Mouse (Mus musculus): ENCODE measurements at regions not wholly inside any gene's neighbourhood (a gene's known extent, or its start where the extent isn't known, plus 50 kb on each side); places are given as distances from the start of the nearest gene placed in this dataset.
A peak's percentile ranks its signal among the peaks of the same experiment; 100 is the strongest.

DNA sequence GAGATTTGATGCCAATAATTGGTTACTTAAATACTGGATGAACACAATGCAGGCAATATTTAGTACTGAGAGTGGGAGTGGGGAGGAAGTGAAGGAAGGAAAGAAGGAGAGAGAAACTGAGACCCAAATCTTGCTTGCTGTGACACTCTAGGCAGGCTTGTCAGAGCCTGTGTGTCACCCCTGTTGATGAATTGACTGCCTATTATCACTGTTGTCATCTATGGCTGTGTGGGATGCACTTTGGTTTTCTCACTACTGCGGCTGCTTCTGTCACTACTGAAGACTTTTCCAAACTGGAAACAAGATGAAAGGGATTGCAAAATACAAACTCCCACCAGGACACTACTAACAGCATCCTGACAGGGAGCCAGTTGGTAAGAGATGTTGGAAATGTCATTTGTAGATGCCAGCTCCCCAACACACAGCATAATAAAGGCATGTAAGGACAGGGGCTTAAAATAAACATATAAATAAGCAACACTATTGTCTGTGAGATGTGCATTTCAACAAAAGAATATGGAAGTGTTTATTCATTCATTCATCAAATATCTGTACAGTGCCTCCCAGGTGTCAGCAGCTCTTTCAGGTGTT is 207.0 kb upstream of the Ufl1 start:
- DNase-seq (ENCODE audit: low read depth, low spot score): no peak

DNA sequence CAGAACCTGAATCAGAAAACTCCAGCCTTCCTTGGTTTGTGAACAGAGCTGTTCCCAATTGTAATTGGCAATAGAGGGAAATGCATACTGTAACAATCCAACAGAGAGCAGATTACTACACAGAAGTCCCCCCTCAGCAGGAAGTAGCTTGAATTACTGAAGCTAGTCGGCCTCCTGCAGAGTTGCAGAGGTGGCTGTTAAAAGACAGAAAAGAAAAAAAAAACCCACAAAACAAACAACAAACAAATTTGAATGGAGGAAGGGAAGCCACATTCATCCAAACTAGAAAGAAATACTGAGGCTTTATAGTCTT is 202.0 kb upstream of the Ufl1 start:
- no peak for DNase-seq (ENCODE audit: low read depth, low spot score)

DNA sequence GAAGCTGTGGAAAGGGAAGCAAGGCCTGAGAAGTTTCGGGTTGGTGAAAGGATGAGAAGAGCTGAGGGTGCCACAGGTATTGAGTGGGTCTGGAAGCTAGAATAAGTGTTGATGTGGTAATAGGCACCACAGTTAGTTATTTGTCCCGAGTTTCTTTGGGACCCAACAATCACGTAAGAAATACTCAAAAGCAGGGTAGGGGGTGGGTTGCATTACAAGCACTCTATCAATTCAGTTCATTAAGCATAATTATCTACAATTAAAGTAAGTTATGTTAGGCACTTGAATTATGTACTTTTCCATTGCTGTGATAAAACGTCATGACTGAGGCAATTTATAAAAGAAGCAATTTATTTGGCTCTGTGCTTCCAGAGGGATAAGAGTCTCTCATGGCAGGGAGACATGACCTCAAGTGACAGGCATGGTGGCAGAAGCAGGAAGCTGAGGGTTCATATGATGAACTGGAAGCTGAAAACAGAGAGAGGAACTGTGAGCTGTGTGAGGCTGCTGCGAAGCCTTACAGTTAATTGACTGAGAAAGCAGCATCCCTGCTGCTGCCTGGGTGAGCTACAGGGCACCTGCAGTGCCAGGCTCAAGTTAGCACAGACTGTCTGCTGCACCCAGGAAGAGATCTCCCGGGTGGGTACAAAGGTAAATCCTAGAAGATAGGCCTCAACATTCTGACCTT is 201.5 kb upstream of the Ufl1 start:
- DNase-seq (ENCODE audit: low read depth, low spot score): peak; percentile 77

DNA sequence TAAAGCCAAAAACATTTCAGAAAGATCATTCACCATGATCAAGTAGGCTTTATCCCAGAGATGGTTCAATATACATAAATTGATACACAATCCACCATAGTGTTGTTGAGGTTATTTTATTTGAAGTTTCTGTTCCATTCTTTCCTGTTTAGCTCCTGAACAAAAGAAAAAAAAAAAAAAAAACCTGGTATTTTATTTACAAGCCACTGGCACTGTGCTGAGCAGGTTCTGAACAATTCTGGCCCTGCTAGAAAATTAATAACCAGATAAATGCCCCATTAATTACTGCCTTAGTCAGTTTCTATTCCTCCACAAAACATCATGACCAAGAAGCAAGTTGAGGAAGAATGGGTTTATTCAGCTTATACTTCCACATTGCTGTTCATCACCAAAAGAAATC is 191.4 kb upstream of the Ufl1 start:
- DNase-seq (ENCODE audit: low read depth, low spot score): no peak

DNA sequence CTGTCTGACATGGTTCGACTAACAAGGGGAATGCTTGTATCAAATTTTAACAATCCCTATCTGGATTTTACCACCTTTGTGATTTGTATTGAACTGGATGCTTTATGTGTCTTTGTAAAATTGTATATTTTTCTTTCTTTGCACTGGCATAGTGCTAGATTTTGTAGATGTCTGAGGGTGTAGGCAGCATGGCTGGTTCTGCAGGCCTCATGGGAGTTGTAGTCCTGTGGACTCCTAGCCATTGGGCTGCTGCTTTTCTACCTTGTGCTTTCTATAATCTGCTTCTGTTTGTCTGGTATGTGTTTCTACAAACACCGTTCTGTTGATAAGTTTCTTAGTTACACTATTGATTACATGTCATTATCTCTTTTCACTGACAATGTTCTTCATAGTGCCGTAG is 184.9 kb upstream of the Ufl1 start:
- peak; percentile 11 for DNase-seq (ENCODE audit: low read depth, low spot score)

DNA sequence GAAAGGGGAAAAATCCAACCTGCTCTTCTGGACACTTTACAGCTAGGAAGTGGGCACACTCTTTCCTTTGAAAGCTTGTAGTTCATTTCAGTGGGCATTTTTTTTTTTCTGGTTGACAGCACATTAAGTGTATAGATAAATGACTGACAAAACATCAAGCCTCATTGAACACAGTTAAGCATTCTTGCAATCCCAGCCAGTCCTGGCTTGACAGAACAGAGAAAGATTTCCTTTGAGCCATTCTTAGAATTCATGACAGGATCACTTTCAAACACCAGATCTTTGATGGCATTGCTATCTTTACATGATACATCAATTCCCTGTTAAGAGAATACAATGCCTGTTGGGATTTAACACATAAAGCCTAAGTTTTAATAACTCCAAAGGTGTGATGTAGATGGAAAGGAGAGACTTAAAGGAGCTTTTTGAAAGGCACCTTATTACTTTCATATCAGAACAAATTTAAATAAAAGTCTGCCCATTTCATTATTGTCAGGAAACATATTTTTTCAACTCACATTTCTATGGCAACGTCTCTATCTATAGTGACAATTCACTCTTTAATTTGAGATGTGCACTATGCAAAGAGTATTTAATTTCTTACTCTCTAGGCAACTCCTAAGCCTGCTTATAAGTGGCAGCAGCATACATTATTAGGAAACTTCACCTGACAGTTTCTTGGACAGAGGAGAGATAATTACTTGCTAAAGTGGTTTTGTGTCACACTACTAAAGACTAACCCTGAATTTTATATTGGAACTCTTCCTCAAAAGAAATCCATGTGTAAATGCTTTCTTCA is 183.4 kb upstream of the Ufl1 start:
- DNase-seq (ENCODE audit: low read depth, low spot score): no peak

DNA sequence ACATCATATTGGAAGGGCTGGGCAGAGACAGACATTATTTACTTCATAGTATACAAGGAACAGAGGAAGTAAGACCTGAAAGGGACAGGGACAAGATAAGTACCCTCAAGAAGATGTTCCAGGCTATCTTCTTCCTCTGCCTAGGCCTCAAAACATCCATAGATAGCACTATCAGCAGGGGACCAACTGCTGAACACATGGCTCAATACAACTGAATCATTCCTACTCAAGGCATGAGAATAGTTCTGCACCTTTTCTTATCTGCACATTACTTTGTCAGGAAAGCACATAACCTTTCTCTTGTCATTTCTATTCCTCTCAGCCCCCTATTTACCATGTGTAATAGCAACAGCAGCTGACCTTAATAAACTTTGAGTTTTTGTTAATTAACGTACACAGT is 182.4 kb upstream of the Ufl1 start:
- DNase-seq (ENCODE audit: low read depth, low spot score): no peak

DNA sequence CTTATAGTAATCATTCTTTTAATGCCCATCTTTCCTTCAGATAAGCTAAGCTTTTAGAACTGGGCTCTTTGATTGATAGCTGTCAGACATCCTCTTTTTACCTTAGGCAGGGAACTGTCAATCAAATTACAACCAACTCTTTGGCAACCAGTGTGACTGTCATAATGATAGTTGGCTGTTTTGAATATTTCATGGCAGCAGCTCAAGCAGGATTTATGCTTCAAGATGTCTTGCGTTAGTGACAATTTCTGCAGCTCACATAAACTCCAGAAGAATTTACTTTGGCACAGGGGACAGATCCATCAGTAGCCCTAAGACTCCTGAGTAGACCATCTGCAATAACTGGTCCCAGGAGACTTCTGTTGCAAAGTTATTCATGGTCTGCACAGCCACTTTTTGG is 178.5 kb upstream of the Ufl1 start:
- no peak for DNase-seq (ENCODE audit: low read depth, low spot score)

DNA sequence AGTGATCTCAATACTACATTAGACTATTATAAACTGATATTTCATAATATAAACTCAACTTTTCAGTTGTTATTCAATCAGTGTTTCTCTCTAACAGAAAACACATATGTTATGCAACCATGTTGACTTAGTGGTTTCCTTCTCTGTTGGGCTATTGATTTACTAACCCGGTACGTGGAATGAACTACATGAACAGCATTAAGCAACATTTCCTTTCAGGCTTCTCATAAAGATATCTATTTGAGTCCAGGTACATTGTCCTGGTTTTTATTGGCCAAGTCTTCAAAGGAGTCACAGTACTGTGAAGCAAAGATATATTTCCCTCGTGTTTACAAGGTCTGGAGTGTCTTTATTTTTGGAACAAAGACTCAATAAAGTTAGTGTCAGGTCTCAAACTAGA is 173.1 kb upstream of the Ufl1 start:
- DNase-seq (ENCODE audit: low read depth, low spot score): no peak

DNA sequence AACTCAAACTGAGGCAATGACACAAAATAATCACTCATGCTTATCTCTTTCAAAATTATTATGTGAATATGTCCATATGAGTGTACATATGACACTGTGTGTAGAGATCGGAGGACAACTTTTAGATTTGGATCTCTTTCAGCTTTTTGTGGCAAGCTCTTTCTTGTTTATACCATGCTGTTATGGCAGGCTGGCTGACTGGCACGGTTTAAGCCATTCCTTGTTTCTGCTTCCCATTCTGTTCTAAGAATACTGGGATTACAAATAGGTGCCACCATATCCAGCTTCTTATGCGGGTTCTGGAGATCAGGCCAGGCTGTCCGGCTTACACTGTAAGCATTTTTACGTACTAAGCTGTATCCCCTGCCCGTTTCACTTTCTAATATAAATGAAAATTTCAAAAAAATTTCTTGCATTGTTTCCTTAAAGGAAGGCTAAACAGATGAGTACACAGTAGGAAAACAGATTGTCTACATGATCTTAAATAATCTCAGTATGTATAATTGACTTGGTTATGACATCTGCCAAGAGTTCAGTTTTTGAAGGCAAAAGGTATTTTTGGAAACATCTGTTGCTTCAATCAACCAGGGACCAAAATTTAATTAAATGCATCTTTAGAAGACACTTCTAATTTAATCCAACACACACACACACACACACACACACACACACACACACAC is 171.6 kb upstream of the Ufl1 start:
- DNase-seq (ENCODE audit: low read depth, low spot score): no peak

DNA sequence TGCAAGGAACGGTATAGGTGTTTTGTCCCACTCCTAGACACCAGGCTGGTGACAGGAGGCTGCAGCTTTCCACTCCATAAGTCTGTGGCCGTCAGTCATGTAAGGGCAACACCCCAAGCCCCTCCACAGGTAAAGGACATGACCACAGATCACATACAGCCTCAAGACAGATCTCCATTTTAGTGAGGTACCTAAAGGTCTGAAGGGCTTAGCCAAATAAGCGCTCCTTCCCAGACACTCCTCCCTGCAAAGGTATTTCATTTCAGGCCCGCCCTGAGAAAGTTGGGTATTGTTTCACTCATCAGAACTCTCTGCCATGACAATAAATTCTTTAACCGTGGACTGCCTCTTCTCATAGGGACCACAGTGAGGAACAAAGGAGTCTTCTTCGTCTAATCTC is 170.2 kb upstream of the Ufl1 start:
- no peak for DNase-seq (ENCODE audit: low read depth, low spot score)

DNA sequence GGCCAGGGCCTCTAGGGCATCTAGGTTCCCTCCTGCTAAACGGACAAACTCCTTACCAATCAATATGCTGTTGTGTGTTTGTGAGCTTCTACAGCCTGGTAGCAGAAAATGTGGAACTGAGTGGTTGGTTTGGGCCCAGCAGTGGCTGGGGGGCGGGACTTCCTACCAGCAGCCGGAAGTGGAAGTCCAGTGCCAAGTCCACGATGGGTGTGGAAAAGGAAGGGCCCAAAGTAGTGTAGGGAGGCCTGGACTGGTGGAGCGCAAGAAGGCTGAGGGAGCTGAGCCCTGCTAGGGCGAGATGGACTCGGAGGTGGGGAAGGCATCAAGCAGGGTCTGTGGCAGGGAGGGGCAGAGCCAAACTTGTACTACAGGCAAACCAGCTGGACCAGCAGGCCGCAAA is 150.6 kb upstream of the Ufl1 start:
- no peak for DNase-seq (ENCODE audit: low read depth, low spot score)

DNA sequence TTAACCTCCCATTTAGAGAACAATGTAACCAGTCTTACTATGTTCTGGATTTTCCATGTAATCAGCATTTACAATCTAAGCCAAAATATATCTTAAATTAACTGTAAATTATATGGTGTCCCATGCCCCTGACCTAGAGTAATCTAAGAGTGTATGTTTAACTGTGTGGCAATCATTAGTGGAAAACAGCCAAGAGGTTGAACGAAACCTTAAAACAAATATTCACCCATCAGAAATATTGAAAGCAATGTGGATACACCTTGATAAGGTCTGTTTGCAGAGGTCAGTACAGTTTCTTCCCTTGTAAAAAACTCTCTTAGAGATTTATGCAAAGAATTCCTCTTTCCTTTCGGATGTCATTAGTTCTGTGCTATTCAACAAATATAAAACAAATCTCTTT is 134.7 kb upstream of the Ufl1 start:
- DNase-seq (ENCODE audit: low read depth, low spot score): no peak

DNA sequence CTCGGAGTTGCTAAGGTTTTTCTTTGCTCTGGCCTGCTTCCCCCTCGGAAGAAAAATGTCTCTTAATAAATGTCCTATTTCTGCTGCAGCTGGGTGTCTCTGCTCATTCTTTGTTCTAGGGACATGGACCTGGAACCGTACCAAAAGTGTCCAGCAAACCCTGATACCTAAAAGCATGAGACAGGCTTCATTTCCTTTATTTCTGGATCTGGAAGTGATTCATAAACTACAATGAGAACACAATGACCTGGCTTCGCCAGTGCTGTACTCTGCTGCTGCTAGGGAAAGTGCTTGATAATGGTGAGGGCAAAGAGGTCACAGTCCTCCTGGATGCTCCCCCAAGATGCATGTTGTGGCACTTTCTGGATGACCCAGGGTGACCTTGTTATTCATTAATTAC is 128.8 kb upstream of the Ufl1 start:
- no peak for DNase-seq (ENCODE audit: low read depth, low spot score)

DNA sequence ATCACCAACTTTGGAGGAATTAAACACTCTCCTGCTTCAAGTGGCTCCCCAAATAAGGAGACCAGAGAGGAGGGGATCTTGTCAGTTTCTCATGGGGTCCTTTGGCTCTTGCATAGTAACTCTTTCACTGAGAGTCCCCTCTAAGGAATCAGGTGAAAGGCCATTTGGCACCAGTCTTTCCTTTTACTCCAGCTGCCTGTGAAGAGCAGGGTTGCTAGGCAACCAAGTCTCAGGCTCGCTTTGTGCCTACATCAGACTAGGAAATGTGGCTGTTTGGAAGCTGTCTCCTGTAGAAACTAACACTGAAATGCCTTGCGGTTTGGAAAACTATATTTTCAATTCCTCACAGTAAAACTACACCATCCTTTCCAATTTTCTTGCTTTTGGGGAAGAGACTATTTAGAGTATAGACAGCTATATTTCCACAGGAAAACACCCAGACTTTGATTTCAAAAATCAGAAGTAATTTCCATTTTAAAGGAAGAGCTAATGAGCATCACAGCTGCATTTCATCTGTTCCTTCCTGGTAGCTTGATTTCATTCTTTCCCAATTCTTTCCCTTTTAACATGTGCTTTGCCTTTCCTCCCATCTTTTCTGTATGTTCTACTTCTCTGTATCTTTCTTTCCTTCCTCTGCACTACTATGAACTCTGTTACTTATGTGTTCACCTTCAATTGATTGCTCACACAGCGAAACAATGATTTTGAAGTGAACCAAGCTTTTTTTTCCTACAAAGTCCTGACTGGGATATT is 127.3 kb upstream of the Ufl1 start:
- no peak for DNase-seq (ENCODE audit: low read depth, low spot score)

DNA sequence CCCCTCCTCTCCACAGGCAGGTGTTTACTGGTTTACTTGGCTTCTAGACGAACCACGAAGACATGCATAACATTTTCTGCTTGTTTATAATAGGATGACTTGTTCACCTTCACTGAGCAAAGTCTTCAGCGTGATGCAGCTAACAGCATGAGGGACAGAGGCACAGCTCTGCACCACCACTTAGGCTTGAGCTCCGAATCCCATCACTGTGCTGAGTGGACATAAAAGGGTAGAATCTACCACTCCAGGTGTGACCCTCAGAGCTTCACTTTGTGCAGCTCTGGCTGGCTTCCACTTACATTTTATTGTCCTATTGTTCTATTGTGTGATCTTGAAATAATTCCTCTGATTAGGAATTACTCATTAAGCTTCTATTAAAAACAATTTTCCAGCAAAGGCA is 126.2 kb upstream of the Ufl1 start:
- DNase-seq (ENCODE audit: low read depth, low spot score): no peak

DNA sequence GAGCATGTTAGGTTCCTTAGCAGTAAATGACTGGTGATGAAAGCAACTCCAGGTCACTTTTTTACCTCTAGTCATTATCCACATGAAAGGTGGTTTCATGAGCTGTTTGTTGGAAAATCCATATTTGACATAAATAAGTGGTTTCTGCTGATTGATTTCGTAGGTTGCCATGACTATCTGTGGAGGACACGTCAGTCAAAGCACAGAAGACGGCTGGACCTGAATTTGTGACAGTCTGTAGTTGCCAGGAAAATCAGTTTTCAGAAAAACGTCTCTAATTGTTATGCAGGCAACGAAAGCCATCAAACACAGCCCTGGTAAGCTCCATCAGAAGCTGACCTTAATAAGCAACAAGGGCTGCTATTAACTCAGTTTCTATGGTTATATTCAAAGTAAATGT is 107.9 kb upstream of the Ufl1 start:
- no peak for DNase-seq (ENCODE audit: low read depth, low spot score)

DNA sequence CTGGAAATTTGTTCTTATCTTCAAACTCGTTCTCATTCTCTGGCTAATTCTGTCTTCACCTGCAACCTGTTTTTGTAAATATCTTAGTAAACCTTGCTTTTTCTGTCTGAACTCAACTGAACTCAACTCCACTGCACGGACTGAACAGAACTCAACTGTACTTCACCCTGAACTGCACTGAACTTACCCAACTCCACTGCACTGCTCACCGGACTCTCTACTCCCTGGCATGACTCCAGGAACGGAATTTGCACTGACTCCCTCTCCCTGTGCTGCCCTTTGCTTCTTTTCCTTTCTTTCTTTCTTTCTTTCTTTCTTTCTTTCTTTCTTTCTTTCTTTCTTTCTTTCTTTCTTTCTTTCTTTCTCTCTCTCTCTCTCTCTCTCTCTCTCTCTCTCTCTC is 90.4 kb upstream of the Ufl1 start:
- DNase-seq (ENCODE audit: low read depth, low spot score): no peak

DNA sequence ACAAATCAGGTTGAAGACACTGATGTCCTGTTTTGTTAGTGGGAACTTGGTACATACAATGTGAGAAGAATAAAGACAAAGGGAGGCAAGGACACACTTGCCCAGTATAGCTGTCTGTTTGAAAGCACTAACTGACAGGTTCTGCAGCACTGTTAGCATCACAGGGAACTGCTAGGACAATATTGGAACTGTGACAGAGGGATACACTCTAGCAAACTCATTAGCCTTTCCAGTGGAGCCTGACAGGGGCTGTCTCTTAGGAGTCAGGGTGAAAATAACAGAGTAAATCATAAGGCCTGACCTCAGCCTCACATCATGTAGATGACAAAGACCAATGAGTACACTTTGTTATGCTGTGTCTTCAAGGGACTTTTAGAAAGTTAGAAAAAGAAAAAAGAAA is 82.8 kb upstream of the Ufl1 start:
- no peak for DNase-seq (ENCODE audit: low read depth, low spot score)

DNA sequence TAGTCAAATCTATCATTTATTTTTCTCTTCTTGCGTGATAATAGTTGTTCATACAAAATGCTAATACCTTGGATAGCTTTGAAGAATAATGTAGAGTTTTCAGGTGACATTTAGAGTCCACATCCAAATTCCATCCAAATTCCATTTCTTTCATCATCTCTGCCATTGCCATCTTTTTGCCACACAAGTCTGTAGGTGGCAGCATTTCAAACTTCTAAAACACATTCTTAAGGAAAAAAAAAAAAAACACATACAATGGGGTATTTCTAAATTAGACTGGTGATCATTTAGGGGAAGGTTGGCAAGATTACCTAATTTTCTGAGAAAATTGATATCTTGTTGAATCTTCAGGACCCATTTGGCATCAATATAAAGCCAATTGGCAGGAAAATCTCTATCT is 56.0 kb upstream of the Ufl1 start:
- no peak for DNase-seq (ENCODE audit: low read depth, low spot score)
